Mouse (Mus musculus) v-Abl transformed pro-B cells (cell line): ENCODE data around the gene Chmp2b.

Source experiments
- in situ Hi-C, 2 experiments: fragments of 400-800 bp; cut with MboI; formaldehyde crosslinking; loops; one replicate each; pipeline ENCODE4 v1.15.1; 2025; ENCODE audit not compliant: unreplicated experiment in 2 of 2

Chmp2b gene

GRCm38 (mm10) chr16:65561963-65562863, at the start of gene Chmp2b:
TSS of gene Chmp2b (minus strand) at chr16:65562726.
- in situ Hi-C loops, result loop anchor here in 1 of 2 experiments (25.0 kb wide), 1 partner anchor 725 kb away; no protein-coding TSS in a partner anchor

- in situ Hi-C loops, result no loop called here
These were observed 49.2 kb upstream of the Chmp2b start for GRCm38 (mm10) chr16:65611678-65612077.

- in situ Hi-C loops, result no loop called here
These were observed 38.3 kb upstream of the Chmp2b start for GRCm38 (mm10) chr16:65600798-65601197.

GRCm38 (mm10) chr16:65586111-65586865, 23.8 kb upstream of the Chmp2b start:
- in situ Hi-C loops, result no loop called here

GRCm38 (mm10) chr16:65585699-65586098, 23.2 kb upstream of the Chmp2b start:
- in situ Hi-C loops, result no loop called here

GRCm38 (mm10) chr16:65577298-65578029, 14.9 kb upstream of the Chmp2b start:
- in situ Hi-C loops, result no loop called here

- in situ Hi-C loops, result loop anchor here in 1 of 2 experiments (25.0 kb wide), 1 partner anchor 718 kb away; no protein-coding TSS in a partner anchor
These were observed 6.3 kb upstream of the Chmp2b start for GRCm38 (mm10) chr16:65568853-65569252.

GRCm38 (mm10) chr16:65564951-65565350, 2.4 kb upstream of the Chmp2b start:
- in situ Hi-C loops, result loop anchor here in 1 of 2 experiments (25.0 kb wide), 1 partner anchor 722 kb away; no protein-coding TSS in a partner anchor

- in situ Hi-C loops, result loop anchor here in 1 of 2 experiments (25.0 kb wide), 1 partner anchor 723 kb away; no protein-coding TSS in a partner anchor
These were observed 1.8 kb upstream of the Chmp2b start for GRCm38 (mm10) chr16:65564306-65564705.

- in situ Hi-C loops, result loop anchor here in 1 of 2 experiments (25.0 kb wide), 1 partner anchor 724 kb away; no protein-coding TSS in a partner anchor
These were observed 309 bp upstream of the Chmp2b start for GRCm38 (mm10) chr16:65562864-65563206.

- in situ Hi-C loops, result loop anchor here in 1 of 2 experiments (25.0 kb wide), 1 partner anchor 726 kb away; no protein-coding TSS in a partner anchor
These were observed 1.2 kb downstream of the Chmp2b start for GRCm38 (mm10) chr16:65560996-65561962.

GRCm38 (mm10) chr16:65559591-65559990, 2.9 kb downstream of the Chmp2b start:
- in situ Hi-C loops, result loop anchor here (10.0 to 25.0 kb wide), 2 partner anchors 445 to 728 kb away; no protein-coding TSS in a partner anchor

- in situ Hi-C loops, result loop anchor here (10.0 to 25.0 kb wide), 2 partner anchors 447 to 730 kb away; no protein-coding TSS in a partner anchor
These were observed 5.2 kb downstream of the Chmp2b start for GRCm38 (mm10) chr16:65557369-65557768.

GRCm38 (mm10) chr16:65554267-65554666, 8.3 kb downstream of the Chmp2b start:
- in situ Hi-C loops, result loop anchor here (10.0 to 25.0 kb wide), 2 partner anchors 451 to 733 kb away; no protein-coding TSS in a partner anchor

- in situ Hi-C loops, result loop anchor here (10.0 to 25.0 kb wide), 2 partner anchors 454 to 736 kb away; no protein-coding TSS in a partner anchor
These were observed 11.7 kb downstream of the Chmp2b start for GRCm38 (mm10) chr16:65550814-65551213.

- in situ Hi-C loops, result loop anchor here (10.0 to 25.0 kb wide), 3 partner anchors 463 to 1687 kb away; partner anchors contain the start of gene Epha3 (in 1 of the 2)
These were observed 13.6 kb downstream of the Chmp2b start for GRCm38 (mm10) chr16:65548960-65549359.

GRCm38 (mm10) chr16:65543676-65544293, 18.7 kb downstream of the Chmp2b start:
- in situ Hi-C loops, result loop anchor here (10.0 to 25.0 kb wide), 3 partner anchors 469 to 1681 kb away; partner anchors contain the start of gene Epha3 (in 1 of the 2)
